Mouse (Mus musculus): Measurements from ENCODE around the gene E2f4. TPM values are rescaled to one million over a fixed set of nuclear protein-coding genes. Genes with fewer than 3 reads are reported as not detected.

The E2f4 gene
- total and polyA plus RNA-seq, 3 experiments = 97.9 to 313 (median 98.5) TPM

DNA sequence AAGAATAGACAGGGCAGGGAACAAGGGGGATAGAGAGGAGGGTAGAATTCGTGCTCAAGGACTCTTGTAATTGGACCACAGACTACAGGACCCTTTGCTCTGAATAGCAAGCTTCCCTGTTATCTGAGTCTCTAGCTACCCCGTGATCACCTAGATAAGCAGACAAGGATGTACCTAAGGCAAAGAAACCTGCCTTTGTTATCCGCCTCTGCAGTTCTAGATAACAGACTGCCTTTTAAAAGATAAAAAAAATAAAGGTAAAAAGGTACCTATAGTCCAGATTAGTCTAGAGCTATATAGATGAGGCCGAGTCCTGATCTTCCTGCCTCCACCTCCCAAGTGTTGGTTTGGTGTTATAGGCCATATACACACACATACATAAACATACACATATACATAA, 45.3 kb downstream of the E2f4 start:
- DNase-seq (ENCODE audit: low read depth, low spot score) = no peak
- H3K79me2 ChIP-seq (ENCODE audit: control insufficient read depth, insufficient read depth, low read length, poor library complexity) = peaks cover 4% of the 10 kb centered on the region; the same call in 1 of the 2 replicates
- H3K36me3 ChIP-seq (ENCODE audit: control insufficient read depth in 1 of 2, insufficient read depth in 2 of 2, low read length in 2 of 2) = peaks cover 0 to 53% of the 10 kb centered on the region in 2 experiments; a peak in 2 of 4 replicates
- H3K27ac ChIP-seq (ENCODE audit: control insufficient read depth, low read depth, low read length) = no peak overlapping the region
- peaks cover 25 to 73% of the 10 kb centered on the region in 2 experiments for H3K4me1 ChIP-seq (ENCODE audit: control insufficient read depth in 1 of 2, insufficient read depth in 2 of 2, low read length in 2 of 2)
- no peaks in the 10 kb centered on the region for H3K9me3 ChIP-seq (replicated peaks; ENCODE audit: insufficient read depth, low read length)
- TF ChIP-seq POLR2AphosphoS2 (IDR thresholded peaks at IDR 0.05; ENCODE audit: low read length) = no peak
- TF ChIP-seq POLR2A (IDR thresholded peaks at IDR 0.05; ENCODE audit: control insufficient read depth in 1 of 2, insufficient read depth in 1 of 2, low read depth in 1 of 2, low read length in 2 of 2, poor library complexity in 1 of 2) = no peak
- TF ChIP-seq POLR2AphosphoS5 (IDR thresholded peaks at IDR 0.05; ENCODE audit: borderline replicate concordance, low read depth, low read length) = no peak
- peak; percentile 61 for TF ChIP-seq TCF12 (IDR thresholded peaks at IDR 0.05; ENCODE audit: low read depth, low read length)
- no peak for TF ChIP-seq KAT2A (conservative IDR thresholded peaks at IDR 0.05; ENCODE audit: low read depth, low read length)
- no peak for TF ChIP-seq USF1 (IDR thresholded peaks at IDR 0.05; ENCODE audit: low read depth, low read length)
- TF ChIP-seq GATA1 (IDR thresholded peaks at IDR 0.05; ENCODE audit: low read depth, low read length) = peak; percentile 85
- no peak for TF ChIP-seq ZMIZ1 (IDR thresholded peaks at IDR 0.05; ENCODE audit: low read depth, low read length)
- TF ChIP-seq MEF2A (IDR thresholded peaks at IDR 0.05; ENCODE audit: extremely low read depth, insufficient replicate concordance, low read depth, low read length, poor library complexity, severe bottlenecking) = no peak
- no peak for TF ChIP-seq BHLHE40 (IDR thresholded peaks at IDR 0.05; ENCODE audit: borderline replicate concordance, low read depth, low read length)
- peak in 1 of 2 experiments; percentile 48; a peak in 1 of 4 replicates for TF ChIP-seq EP300 (IDR thresholded peaks at IDR 0.05; ENCODE audit: low read depth in 1 of 2, low read length in 2 of 2)
- no peak for TF ChIP-seq SIN3A (IDR thresholded peaks at IDR 0.05; ENCODE audit: low read length)
- no peak for TF ChIP-seq MAX (IDR thresholded peaks at IDR 0.05; ENCODE audit: low read length)
- no peak for TF ChIP-seq E2F4 (IDR thresholded peaks at IDR 0.05; ENCODE audit: borderline replicate concordance, low read depth, low read length)
- no peak for TF ChIP-seq GABPA (IDR thresholded peaks at IDR 0.05; ENCODE audit: low read depth, low read length)
- no peak for TF ChIP-seq RCOR1 (IDR thresholded peaks at IDR 0.05; ENCODE audit: low read depth, low read length)
- TF ChIP-seq CTCF (IDR thresholded peaks at IDR 0.05 in 2 of 3, conservative IDR thresholded peaks at IDR 0.05 in 1 of 3; ENCODE audit: control insufficient read depth in 1 of 3, insufficient read depth in 1 of 3, low read depth in 2 of 3, low read length in 3 of 3, poor library complexity in 1 of 3, severe bottlenecking in 1 of 3) = no peak
- no peak for TF ChIP-seq CHD1 (IDR thresholded peaks at IDR 0.05; ENCODE audit: low read depth, low read length)
- no peak for TF ChIP-seq UBTF (IDR thresholded peaks at IDR 0.05; ENCODE audit: borderline replicate concordance, insufficient read depth, low read depth, low read length)
- no peak overlapping the region for H3K4me3 ChIP-seq (ENCODE audit: control insufficient read depth in 1 of 2, insufficient read depth in 1 of 2, low read depth in 2 of 2, low read length in 2 of 2)
- no peaks in the 10 kb centered on the region for H3K27me3 ChIP-seq (ENCODE audit: control insufficient read depth in 1 of 2, insufficient read depth in 2 of 2, low read length in 2 of 2)
- no peak overlapping the region for H3K9ac ChIP-seq (ENCODE audit: control insufficient read depth, low read depth, low read length, poor library complexity, severe bottlenecking)
